Mouse (Mus musculus) layer of hippocampus, postnatal 25 days (tissue): Measurements from ENCODE around the gene Gm42688. TPM values are rescaled to one million over a fixed set of nuclear protein-coding genes. Genes with fewer than 3 reads are reported as not detected.

Experiments used
- DNase-seq, 2 experiments: peaks; one replicate each; pipeline ENCODE4 v3.0.0; 2022; ENCODE audit warnings: mixed read lengths in 2 of 2, low spot score in 1 of 2; ENCODE audit errors: extremely low spot score in 1 of 2
- total RNA-seq, 2 experiments: library from RNA; stranded (reverse); gene quantifications; 2 replicates each; pipeline ENCODE4 v1.2.3; 2021

Gene Gm42688
- total RNA-seq, 2 experiments from 2014 or later: 5.4 to 8.2 TPM

GRCm38 (mm10) chr6:83083497-83083896, 17.9 kb upstream of the Gm42688 start:
- no peak for DNase-seq

GRCm38 (mm10) chr6:83084477-83084876, 16.9 kb upstream of the Gm42688 start:
- DNase-seq: no peak

DNA sequence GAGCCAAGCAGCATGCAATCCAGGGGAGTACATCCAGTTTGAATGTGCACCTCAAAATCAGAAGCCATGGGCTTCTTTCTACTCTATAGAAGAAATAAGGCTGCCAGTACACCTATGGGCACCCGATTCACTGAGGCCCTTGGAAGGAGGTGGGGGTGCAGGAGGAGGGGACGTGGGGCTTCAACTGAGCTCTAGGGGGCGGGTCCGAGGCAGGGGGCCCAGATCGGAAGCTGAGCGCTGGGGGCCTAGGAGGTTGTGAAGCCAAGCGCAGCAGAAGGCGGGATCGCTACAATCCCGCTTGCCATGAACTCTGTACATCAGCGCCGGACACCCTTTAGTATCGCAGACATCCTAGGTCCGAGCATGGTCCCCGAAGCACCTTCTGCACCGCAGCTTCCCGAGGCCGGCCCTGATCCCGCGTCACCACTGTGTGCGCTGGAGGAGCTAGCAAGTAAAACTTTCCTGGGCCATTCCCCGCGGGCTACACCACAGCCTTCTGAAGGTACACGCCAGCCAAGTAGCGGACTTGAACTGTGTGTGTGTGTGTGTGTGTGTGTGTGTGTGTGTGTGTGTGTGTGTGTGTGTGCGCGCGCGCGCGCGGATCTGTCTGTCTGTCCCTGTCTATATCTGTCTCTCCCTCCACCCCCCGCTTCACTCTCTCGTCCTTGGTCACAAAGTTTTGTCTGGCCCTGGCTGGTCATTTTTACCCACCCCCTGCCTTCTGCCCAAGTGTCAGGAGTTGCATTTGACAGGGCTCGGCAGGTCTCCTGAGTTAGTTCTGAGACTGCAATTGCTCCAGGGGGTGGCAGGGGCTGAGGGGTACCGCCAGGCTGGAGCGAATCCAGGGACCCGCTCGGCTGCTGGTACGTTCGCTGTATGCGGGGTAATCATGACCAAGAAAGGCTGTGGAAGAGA, 15.0 kb upstream of the Gm42688 start, which contains the start of gene Lbx2:
Gene Lbx2, plus strand, starts transcription at position 247 of the 915 bp plus-strand sequence.
- no peak for DNase-seq

- DNase-seq: no peak
Measured at GRCm38 (mm10) chr6:83087205-83087925, 14.1 kb upstream of the Gm42688 start.

- DNase-seq: no peak
Measured at GRCm38 (mm10) chr6:83087926-83088260, 13.5 kb upstream of the Gm42688 start.

DNA sequence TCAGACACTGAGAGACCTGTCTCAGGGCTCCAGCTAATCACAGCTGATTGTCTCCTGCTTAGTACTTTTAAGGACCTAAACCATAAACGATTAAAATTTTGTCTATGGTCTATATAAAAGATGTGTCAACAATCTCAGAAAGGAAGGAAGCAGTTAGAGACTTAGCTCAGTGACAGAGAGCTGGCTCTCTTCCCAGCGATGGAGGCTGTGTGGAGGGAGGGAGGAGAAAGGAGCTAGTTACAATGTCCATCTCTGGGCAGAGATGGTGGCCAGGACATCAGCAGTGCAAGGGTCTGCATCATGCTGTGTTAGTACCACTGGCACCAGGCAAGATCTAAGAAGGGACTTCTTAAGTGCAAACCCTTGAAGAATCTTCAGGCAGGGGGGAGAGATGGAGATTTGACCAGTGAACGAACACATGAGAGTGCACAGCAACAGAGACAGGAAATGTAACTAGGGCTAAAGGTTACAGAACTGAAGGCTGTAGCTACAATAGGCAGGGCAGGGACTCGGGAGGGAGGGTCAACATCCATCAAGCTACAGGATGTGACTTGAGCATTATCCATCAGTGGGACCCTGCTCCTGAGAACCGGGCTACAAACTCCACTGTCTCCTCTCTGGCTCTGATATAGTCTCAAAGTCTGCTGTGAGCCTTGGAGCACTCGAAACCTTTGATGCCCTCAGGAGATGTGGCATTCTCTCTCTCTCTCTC, 8.8 kb upstream of the Gm42688 start:
- no peak for DNase-seq

- no peak for DNase-seq
Measured at GRCm38 (mm10) chr6:83095968-83096367, 5.4 kb upstream of the Gm42688 start.

DNA sequence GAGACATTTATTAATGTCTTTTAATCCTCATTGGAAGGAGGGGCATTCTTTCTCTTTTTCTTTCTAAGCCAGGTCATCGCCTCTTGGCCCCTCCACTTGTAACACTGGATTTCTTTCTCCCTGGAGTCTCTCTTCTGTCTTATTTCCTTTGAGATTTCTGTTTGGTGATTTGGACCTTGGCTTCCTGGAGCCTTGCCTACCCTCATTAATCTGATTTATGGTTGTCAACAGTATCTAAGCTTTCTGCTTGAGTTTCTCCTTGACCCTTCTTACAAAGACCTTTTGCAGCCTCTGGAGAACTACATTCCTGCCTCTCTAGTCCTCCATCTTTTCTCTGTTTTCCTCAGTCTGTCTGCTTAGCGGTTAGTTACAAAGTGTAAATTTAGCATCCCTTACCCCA, 3.0 kb upstream of the Gm42688 start:
- no peak for DNase-seq

DNA sequence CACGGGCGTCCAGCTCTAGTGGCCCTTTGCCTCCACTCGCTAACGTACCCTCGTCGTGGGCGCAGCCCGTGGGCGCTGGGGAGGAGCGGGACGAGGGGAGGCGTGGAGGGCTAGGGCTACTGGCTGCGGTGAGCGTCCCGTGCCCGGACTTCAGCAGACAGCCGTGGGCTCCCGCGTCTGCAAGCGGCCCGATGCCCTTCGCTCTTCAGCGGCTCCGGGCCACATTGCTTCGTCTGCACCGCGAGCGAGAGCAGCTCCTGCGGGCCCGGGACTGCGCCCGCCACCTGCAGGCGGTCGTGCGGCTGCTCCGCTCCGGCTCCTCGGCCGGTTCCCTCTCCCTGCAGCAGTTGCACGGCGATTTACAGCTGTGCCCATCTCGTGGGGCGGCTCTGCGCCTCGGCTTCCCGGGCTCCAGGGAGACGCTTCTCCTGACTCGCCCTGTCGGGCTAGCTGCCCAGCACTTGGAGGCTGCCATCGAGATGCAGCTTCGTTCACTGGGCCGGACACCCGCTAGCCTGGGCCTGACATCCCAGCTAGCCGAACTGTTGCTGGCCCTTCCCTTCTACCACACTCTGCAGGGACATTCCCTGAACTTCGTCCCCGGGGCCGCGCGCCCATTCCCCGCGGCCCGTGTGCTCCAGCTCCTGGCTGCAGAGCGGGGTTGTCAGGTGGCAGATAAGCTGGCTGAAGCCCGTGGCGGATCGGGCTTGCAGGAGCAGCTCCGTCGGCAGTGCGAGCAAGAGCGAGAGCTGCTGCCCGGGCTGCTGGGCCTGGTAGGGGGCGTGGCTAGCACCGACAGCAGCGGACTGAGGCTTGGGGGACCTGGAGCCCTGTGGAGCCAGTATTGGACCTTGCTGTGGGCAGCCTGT, 505 bp downstream of the Gm42688 start:
- DNase-seq: peak; percentile 43 to 55

DNA sequence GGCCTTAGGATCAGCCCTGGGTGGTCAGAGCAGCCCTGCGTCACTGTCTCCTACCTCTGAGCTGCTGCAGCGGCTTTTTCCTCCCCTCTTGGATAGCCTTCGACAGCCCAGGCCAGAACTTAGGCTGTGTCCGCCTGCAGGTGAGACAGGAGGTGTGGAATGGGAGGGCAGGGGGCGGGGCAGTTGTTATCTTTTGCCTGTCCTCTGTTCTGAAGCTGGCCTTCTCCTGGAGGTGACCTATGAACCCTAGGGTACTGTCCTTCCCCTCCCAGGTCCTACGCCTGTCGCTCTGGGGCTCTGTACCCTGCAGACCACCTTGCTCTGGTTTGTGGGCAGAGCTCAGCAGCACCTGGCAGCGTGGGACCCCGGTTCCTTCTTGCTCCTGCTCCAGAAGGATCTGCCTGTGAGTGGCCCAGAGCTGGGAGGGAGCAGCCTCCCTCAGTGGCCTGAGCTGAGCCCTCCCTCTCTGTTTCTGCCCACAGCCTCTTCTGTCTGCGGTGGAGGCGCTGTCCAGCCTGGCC, 1.8 kb downstream of the Gm42688 start:
- DNase-seq: no peak

GRCm38 (mm10) chr6:83104158-83104557, 2.7 kb downstream of the Gm42688 start:
- DNase-seq: no peak

DNA sequence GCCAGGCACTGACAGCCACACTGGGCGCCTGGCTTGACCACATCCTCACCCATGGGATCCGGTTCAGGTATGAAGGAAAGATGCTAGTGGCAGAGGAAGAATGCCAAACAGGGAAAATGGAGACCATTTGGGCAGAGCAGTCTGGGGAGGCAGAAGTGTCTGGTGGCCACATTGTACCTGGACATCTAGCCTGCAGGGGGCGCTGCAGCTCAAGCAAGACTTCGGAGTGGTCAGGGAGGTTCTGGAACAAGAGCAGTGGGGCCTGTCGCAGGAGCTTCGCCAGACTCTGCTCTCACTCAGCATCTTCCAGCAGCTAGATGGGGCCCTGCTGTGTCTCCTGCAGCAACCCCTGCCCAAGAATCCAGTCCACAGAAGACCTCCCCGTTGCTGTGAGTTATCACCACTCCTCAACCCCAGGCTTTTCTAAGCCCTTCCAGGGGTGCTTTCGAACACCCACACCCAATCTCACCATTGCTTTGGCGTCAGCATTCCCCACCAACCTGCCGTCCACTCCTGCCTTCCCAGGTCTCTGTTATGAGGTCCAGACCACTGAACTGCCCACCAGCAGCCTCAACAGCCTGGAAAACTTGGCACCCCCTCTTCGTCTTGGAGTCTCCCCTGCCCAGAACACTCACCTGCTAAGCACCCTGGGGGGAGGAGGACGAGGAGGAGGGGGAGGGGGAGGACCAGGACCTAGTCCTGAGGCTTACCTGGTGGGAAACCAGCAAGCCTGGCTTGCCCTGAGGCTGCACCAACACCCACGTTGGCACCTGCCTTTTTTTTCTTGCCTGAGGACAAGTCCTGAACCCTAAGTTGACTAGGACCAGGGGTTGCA, 6.4 kb downstream of the Gm42688 start:
- peak; percentile 60 to 70 for DNase-seq

DNA sequence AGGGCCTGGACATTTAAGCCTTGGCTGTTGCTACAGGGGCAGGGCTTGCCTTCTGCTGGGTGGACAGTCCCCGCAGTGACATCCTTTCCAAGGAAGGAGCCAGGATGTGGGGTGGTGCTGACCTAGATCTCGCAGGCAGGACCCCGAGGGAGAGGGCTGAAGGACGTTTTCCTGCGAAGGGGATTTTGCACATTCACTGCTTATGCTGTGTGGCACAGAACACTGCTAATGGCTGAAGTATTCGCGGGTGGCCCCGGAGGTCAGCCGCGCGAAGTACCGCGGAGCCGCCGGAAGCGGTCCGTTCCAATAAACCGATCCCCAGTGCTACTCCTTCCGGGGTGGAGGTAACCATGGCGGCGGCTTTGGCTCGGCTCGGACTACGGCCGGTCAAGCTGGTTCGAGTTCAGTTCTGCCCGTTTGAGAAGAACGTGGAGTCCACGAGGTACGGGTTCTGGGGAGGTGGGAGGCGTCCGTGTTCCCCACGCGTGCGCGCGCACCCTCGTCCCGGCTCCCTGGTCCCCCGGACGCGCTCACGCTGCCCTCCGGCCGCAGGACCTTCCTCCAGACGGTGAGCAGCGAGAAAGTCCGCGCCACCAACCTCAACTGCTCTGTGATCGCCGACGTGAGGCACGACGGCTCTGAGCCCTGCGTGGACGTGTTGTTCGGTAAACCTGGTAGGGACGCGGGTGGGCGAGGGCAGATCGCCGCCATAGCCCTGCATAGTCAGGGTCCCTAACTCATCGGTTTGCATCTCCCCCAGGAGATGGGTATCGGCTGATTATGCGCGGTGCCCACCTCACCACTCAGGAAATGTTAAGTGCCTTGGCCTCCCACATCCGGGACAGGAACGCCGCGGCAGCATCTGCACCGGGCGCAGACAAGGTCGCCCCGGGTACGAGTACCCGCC, 7.6 kb downstream of the Gm42688 start, which contains the start of gene Mrpl53:
Gene Mrpl53, plus strand, starts transcription at position 279 of the 907 bp plus-strand sequence.
- peak; percentile 76 to 82 for DNase-seq

DNA sequence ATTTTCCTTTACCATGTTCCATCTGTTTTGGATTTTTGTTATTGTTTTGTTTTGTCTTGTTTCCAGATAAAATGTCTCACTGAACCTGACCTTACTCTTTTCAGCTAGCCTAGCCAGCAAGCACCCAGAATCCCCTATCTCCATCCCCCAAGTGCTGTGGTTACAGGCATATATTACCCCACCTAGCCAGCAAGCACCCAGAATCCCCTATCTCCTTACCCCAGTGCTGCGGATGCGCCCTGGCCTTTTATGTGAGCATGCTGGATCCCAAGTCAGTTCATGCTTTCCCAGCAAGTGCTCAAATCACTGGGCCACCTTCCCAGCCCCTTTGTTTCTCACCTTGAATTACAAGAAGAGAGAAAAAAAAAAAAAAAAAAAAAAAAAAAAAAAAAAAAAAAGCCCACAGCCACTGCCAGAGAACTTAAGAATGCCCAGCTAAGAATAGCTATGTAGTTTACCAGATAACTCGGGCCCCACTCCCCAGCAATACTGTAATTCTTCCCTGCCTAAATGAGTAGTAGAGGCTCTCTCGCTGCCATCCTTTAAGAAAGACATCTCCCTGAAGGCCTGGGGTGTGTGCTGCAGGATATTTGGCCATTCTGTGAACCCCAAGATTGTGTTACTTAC, 10.2 kb downstream of the Gm42688 start:
- no peak for DNase-seq

DNA sequence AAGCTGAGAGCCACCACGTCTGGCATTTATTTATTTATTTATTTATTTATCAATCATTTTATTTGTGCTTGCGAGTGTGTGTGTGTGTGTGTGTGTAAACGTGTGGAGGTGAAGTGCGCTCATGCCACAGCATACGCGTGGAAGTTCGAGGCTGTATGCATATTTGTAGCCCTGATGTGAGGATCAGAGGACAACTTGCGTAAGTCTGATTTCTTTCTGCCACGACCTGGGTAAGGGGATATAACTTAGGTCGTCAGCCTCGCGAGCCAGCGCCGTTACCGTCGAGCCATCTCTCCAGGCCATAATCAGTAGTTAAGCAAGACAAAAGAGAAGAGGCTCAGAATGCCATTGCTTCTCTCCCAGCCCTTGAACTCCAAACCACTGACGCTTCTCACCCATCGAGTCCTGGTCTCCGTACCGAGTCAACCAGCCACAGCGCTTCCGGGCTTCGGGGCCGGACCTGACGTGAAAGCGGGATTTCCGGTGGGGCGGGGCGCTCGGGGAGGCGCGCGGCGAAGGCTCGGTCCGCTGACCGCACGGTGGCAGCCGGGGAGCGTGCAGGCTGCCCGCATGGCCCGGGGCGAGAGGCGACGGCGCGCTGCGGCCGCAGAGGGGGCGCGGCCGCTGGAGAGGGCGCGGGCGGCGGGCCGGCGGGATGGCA, 13.7 kb downstream of the Gm42688 start, which contains the start of gene Mogs:
Gene Mogs, plus strand, starts transcription at position 486 of the 661 bp plus-strand sequence.
- peak; percentile 85 to 88 for DNase-seq

- DNase-seq: no peak
Measured at GRCm38 (mm10) chr6:83115682-83116372, 14.4 kb downstream of the Gm42688 start.
